In the genomic region with DNA sequence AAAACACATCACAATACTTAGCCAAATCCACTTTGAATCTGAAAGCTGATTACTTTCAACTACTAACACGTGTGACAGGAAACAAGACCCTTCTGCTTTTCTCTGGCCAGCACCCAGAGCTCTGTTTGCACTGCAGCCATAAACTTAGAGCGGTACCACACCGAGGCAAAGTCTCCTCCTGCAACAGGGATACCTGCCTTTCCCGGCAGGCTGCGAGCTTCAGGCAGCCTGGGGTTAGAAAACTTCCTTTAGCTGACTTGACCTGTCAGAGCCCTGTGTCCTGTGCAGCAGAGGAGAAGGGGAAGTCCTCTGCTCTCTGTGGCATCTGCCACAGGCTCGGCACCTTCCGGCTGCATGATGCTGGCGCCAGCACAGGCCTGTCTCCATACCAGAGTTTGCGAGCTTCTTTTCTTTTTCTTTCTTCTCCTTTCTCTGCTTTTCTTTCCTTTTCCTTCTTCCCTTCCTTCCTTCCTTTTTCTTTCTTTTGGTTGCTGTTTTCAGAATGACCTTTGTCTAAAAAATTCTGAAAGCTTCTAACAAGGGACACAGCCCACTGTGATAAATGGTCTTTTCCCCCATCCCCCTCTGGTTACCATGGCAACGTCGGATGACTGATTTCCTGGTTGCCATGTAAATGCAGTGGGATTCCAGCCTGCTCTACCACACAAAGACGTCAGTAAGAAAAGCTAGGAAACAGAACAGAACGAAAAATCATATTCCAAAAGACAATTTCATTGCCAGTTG, we compare ENCODE assay signal across 8 mouse cellular contexts. TPM values are rescaled to one million over a fixed set of nuclear protein-coding genes. Genes with fewer than 3 reads are reported as not detected.
DNase-seq lines count a peak whose midpoint lies in the region; ATAC-seq lines count a peak whose summit lies in the region.

No protein-coding gene starts in this region.

- H3K9me3 ChIP-seq in hindbrain, embryonic 16.5 days (ENCODE audit: control insufficient read depth, low read length), result no peaks in the 10 kb centered on the region

- peak overlapping the region; percentile 64 for H3K9ac ChIP-seq in hindbrain, embryonic 16.5 days (ENCODE audit: low read depth, low read length)

- DNase-seq in ZHBTc4 (ENCODE audit: low read depth, low spot score), result peak; percentile 85
- DNase-seq in cerebellum, postnatal 25 days, result peak; percentile 71 to 82
- peak; percentile 25 for DNase-seq in gastrocnemius, adult 18-20 months (ENCODE audit: low spot score)
- DNase-seq in left cerebral cortex, adult 18-20 months (ENCODE audit: low spot score in 2 of 2), result peak; percentile 80 to 86
- DNase-seq in lung, postnatal 36 days, result peak; percentile 74
- peak; percentile 94 to 96 for DNase-seq in right cerebral cortex, postnatal 10 days (ENCODE audit: low spot score in 2 of 2)

- H3K27me3 ChIP-seq in hindbrain, embryonic 16.5 days (replicated peaks; ENCODE audit: control insufficient read depth, insufficient read depth, low read length), result no peaks in the 10 kb centered on the region

- H3K36me3 ChIP-seq in hindbrain, embryonic 16.5 days (ENCODE audit: control insufficient read depth, insufficient read depth, low read length), result no peaks in the 10 kb centered on the region

- WGBS in hindbrain, embryonic 16.5 days, result under 1% methylated on average over 13 of the region's 13 CpGs

- peaks cover 29% of the 10 kb centered on the region for H3K4me1 ChIP-seq in hindbrain, embryonic 16.5 days (ENCODE audit: control insufficient read depth, insufficient read depth, low read depth, low read length)

- peak overlapping the region; percentile 61 for H3K4me2 ChIP-seq in hindbrain, embryonic 16.5 days (ENCODE audit: low read length)

- ATAC-seq in hindbrain, embryonic 16.5 days, result peak; percentile 94
- ATAC-seq in megakaryocyte-erythroid progenitor cell, adult 5-6 weeks (replicated peaks; ENCODE audit: low FRiP score, low TSS enrichment, poor library complexity, severe bottlenecking), result no peak

- peak overlapping the region; percentile 32 for H3K4me3 ChIP-seq in hindbrain, embryonic 16.5 days (ENCODE audit: low read length)

- H3K27ac ChIP-seq in hindbrain, embryonic 16.5 days (ENCODE audit: low read depth, low read length), result peak overlapping the region; percentile 98

RNA-seq across cellular contexts. Expression of a gene that starts 9.4 kb away (rescaled TPM):
- 1 to 10 TPM; 2.4 to 6.6 TPM for total RNA-seq in gastrocnemius, adult 18-20 months (2021)
- 362 and 384 TPM in 2 replicates for polyA plus RNA-seq in hindbrain, embryonic 16.5 days (2015; fragmentation: Nextera tagmentation; extraction: Ambion mirVana)
- 100 to 1,000 TPM; 202 to 212 TPM for total RNA-seq in left cerebral cortex, adult 18-20 months (2021)
- total RNA-seq in megakaryocyte-erythroid progenitor cell, adult 5-6 weeks (2014; fragmentation: Nextera tagmentation), result 1.2 and 11.6 TPM in 2 replicates
- 5.7 and 11.8 TPM in 2 replicates for total RNA-seq in megakaryocyte-erythroid progenitor cell, adult 5-6 weeks (2017)

Comparison
In these comparisons a context has a peak if more than half of its experiments do, and no peak if none do; other contexts are left out.
1. DNase-seq: peak in every context shown above with its lines; median percentile 95 in right cerebral cortex, postnatal 10 days; 85 in ZHBTc4; 83 in left cerebral cortex, adult 18-20 months; 76 in cerebellum, postnatal 25 days; 74 in lung, postnatal 36 days; 25 in gastrocnemius, adult 18-20 months.
2. RNA of a gene that starts 9.4 kb away (total RNA-seq): 202 to 212 TPM in left cerebral cortex, adult 18-20 months; 2.4 to 6.6 TPM in gastrocnemius, adult 18-20 months and 1.2 to 11.8 TPM in megakaryocyte-erythroid progenitor cell, adult 5-6 weeks; every median in the first group is over 10 times any median in the second.